Mouse (Mus musculus): ENCODE measurements around the gene Retreg3. TPM values are rescaled to one million over a fixed set of nuclear protein-coding genes. Genes with fewer than 3 reads are reported as not detected.

Gene Retreg3
- polyA plus RNA-seq, 1 experiment from 2014 or later: 10.6 TPM

DNA sequence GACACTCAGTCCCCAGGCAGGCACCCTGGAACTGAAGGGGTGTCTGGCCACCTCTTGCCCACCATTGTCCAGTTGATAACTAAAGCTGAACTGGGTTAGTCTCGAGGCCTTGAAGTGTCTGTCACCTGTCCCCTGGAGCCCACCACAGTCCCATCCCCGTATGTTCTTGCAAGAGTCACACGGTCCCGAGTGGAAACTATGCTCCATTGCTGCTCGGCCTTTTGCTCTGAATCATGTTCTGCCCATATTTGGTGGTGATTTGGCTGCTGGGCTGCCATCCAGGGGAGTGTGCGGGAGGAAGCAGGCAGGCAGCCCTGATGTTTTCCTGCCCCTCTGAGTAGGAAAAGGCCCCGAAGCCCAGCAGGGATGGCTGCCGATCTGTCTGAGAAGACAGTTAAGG is 59.6 kb downstream of the Retreg3 start:
- Histone ChIP-seq H3K4me3 (ENCODE audit: low read depth, low read length) (no peak overlapping the region), H3K27me3 (ENCODE audit: control insufficient read depth, insufficient read depth, low read length) (no peaks in the 10 kb centered on the region), H3K4me2 (ENCODE audit: low read depth, low read length) (no peak overlapping the region), H3K9me3 (ENCODE audit: control insufficient read depth, low read length) (no peaks in the 10 kb centered on the region), H3K27ac (ENCODE audit: low read depth, low read length) (peak overlapping the region; percentile 48), H3K36me3 (ENCODE audit: control insufficient read depth, insufficient read depth, low read length) (peaks cover 57% of the 10 kb centered on the region), H3K9ac (replicated peaks; ENCODE audit: low read depth, low read length) (no peak overlapping the region), H3K4me1 (ENCODE audit: control insufficient read depth, insufficient read depth, low read length) (no peaks in the 10 kb centered on the region)
- WGBS: 76% methylated on average over 8 of the region's 8 CpGs
- ATAC-seq (ENCODE audit: low read depth): no peak

DNA sequence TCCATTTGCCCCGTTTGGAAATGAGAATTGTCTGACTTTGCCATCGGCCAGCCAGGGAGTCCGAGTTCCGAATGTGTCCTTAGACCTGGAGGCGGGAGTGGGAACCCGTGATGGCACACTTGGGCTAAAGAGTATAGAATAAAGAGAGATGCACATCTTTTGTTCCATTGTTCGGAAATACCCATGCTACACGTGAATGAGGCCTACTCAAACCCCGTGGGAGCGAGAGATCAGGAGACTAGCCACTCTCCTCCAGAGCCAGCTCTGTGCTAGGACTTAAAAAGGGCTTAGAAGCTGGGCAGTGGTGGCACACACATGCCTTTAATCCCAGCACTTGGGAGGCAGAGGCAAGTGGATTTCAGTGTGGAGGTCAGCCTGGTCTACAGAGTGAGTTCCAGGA is 60.2 kb downstream of the Retreg3 start:
- Histone ChIP-seq H3K9ac (replicated peaks; ENCODE audit: low read depth, low read length) (no peak overlapping the region), H3K4me3 (ENCODE audit: low read depth, low read length) (no peak overlapping the region), H3K36me3 (ENCODE audit: control insufficient read depth, insufficient read depth, low read length) (peaks cover 62% of the 10 kb centered on the region), H3K4me2 (ENCODE audit: low read depth, low read length) (no peak overlapping the region), H3K4me1 (ENCODE audit: control insufficient read depth, insufficient read depth, low read length) (no peaks in the 10 kb centered on the region), H3K9me3 (ENCODE audit: control insufficient read depth, low read length) (no peaks in the 10 kb centered on the region), H3K27me3 (ENCODE audit: control insufficient read depth, insufficient read depth, low read length) (no peaks in the 10 kb centered on the region), H3K27ac (ENCODE audit: low read depth, low read length) (peak overlapping the region; percentile 48; the same call in 1 of the 2 replicates)
- WGBS: 74% methylated on average over 10 of the region's 10 CpGs
- no peak for ATAC-seq (ENCODE audit: low read depth)

DNA sequence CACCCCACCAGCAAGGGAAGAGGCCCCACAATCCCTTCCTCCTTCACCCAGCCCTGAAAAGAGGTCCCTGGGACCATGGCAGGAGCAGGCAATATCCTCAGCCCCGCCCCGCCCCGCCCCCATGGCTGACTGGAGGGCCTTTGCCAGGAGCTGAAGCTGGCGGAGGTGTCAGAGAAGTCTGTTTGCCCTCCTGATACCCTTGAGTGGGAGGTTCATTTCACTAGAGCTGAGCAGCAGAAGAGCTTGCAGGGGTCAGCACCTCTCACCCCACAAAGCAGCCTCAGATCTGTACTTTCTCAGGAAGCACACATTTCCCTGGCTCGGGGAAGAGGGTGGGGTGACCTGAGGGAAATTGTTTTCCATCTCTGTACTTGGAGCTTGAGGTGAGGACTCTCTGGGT is 61.0 kb downstream of the Retreg3 start:
- 71% methylated on average over 5 of the region's 5 CpGs for WGBS
- Histone ChIP-seq H3K9me3 (ENCODE audit: control insufficient read depth, low read length) (no peaks in the 10 kb centered on the region), H3K36me3 (ENCODE audit: control insufficient read depth, insufficient read depth, low read length) (peaks cover 67% of the 10 kb centered on the region), H3K9ac (replicated peaks; ENCODE audit: low read depth, low read length) (no peak overlapping the region), H3K27ac (ENCODE audit: low read depth, low read length) (no peak overlapping the region), H3K4me3 (ENCODE audit: low read depth, low read length) (no peak overlapping the region), H3K4me1 (ENCODE audit: control insufficient read depth, insufficient read depth, low read length) (no peaks in the 10 kb centered on the region), H3K4me2 (ENCODE audit: low read depth, low read length) (no peak overlapping the region), H3K27me3 (ENCODE audit: control insufficient read depth, insufficient read depth, low read length) (no peaks in the 10 kb centered on the region)
- ATAC-seq (ENCODE audit: low read depth): no peak

DNA sequence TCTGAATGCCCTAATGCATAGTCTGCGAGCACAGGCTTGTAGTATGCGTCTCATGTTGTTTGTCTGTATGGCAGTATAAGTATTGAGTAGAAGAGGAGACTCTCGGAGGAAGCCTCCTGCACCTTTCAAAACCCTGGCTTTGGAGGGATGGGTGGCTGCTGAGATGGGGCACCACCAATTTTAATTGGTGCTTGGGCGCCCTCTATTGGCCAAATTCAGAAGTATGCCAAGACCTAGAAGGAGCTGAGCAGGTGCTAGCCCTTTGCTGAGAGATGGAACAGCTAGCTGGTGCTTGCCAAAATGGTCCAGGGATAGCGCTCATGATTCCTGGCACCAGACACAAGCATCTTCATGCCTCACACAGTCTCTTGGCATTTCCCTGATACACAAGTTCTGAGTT is 61.8 kb downstream of the Retreg3 start:
- no peak for ATAC-seq (ENCODE audit: low read depth)
- H3K4me3 ChIP-seq (ENCODE audit: low read depth, low read length): no peak overlapping the region
- H3K36me3 ChIP-seq (ENCODE audit: control insufficient read depth, insufficient read depth, low read length): peaks cover 62% of the 10 kb centered on the region
- H3K9me3 ChIP-seq (ENCODE audit: control insufficient read depth, low read length): no peaks in the 10 kb centered on the region
- H3K4me1 ChIP-seq (ENCODE audit: control insufficient read depth, insufficient read depth, low read length): no peaks in the 10 kb centered on the region
- H3K27ac ChIP-seq (ENCODE audit: low read depth, low read length): no peak overlapping the region
- no peak overlapping the region for H3K9ac ChIP-seq (replicated peaks; ENCODE audit: low read depth, low read length)
- no peaks in the 10 kb centered on the region for H3K27me3 ChIP-seq (ENCODE audit: control insufficient read depth, insufficient read depth, low read length)
- 33% methylated on average over 5 of the region's 5 CpGs for WGBS
- H3K4me2 ChIP-seq (ENCODE audit: low read depth, low read length): no peak overlapping the region

DNA sequence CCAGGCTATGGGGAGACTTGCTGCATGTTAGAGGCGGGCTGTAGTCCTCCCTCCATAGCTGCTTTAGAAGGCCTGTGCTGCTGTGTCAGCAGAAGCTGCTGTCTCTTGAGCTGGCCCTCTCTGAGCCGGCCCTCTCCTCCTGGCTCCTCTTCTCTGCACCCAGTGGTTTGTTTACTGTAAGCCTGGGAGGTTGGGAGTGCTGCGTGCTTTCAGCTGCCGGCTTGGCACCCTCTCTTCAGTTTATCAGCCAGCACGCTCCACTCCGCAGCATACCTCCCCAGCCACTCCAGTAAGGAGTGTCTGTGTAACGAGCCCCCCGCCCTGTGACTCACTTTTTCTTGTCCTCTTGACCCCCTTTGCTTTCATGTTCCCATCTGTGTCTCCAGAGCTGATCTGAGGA is 62.8 kb downstream of the Retreg3 start:
- no peak overlapping the region for H3K4me2 ChIP-seq (ENCODE audit: low read depth, low read length)
- no peak for ATAC-seq (ENCODE audit: low read depth)
- 73% methylated on average over 8 of the region's 8 CpGs for WGBS
- no peaks in the 10 kb centered on the region for H3K9me3 ChIP-seq (ENCODE audit: control insufficient read depth, low read length)
- H3K36me3 ChIP-seq (ENCODE audit: control insufficient read depth, insufficient read depth, low read length): peaks cover 56% of the 10 kb centered on the region
- no peaks in the 10 kb centered on the region for H3K27me3 ChIP-seq (ENCODE audit: control insufficient read depth, insufficient read depth, low read length)
- H3K27ac ChIP-seq (ENCODE audit: low read depth, low read length): no peak overlapping the region
- no peak overlapping the region for H3K4me3 ChIP-seq (ENCODE audit: low read depth, low read length)
- no peak overlapping the region for H3K9ac ChIP-seq (replicated peaks; ENCODE audit: low read depth, low read length)
- H3K4me1 ChIP-seq (ENCODE audit: control insufficient read depth, insufficient read depth, low read length): no peaks in the 10 kb centered on the region

DNA sequence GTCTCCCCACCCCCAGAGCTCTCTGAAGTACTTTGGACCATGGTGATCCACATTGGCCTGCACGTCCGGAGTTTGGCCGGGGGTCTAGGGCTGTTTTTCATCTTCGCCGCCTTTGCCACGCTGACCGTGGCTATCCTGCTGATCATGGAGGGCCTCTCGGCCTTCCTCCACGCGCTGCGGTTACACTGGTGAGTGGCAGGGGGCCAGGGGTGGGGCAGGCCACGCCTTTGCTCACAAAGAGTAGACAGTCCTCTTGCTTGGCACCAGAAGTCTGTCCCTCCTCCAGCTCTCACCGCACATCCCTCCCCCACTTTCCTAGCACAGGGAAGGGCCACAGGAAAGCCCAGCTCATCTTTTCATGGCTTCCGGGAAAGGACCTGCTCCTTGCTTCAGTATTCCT is 64.3 kb downstream of the Retreg3 start:
- H3K4me2 ChIP-seq (ENCODE audit: low read depth, low read length): no peak overlapping the region
- H3K4me3 ChIP-seq (ENCODE audit: low read depth, low read length): no peak overlapping the region
- 88% methylated on average over 14 of the region's 14 CpGs for WGBS
- H3K36me3 ChIP-seq (ENCODE audit: control insufficient read depth, insufficient read depth, low read length): peaks cover 62% of the 10 kb centered on the region
- H3K9me3 ChIP-seq (ENCODE audit: control insufficient read depth, low read length): no peaks in the 10 kb centered on the region
- no peaks in the 10 kb centered on the region for H3K4me1 ChIP-seq (ENCODE audit: control insufficient read depth, insufficient read depth, low read length)
- no peak overlapping the region for H3K9ac ChIP-seq (replicated peaks; ENCODE audit: low read depth, low read length)
- no peak overlapping the region for H3K27ac ChIP-seq (ENCODE audit: low read depth, low read length)
- ATAC-seq (ENCODE audit: low read depth): no peak
- H3K27me3 ChIP-seq (ENCODE audit: control insufficient read depth, insufficient read depth, low read length): no peaks in the 10 kb centered on the region

DNA sequence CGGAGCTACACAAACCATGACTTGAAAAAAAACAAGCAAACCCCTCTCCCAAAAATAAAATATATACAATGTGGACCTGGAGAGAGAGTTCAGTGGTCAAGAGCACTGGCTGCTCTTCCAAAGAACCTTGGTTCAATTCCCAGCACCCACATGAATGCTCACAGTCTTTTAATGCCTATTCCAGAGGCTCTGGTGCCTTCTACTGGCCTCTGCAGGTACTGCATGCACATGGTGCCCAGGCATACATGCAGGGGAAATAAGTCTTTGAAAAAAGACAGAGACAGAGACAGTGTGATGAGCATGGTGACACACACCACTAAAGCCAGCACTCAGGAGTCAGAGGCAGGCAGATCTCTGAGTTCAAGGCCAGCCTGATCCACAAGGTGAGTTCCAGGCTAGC is 65.7 kb downstream of the Retreg3 start:
- peaks cover 64% of the 10 kb centered on the region for H3K36me3 ChIP-seq (ENCODE audit: control insufficient read depth, insufficient read depth, low read length)
- no peaks in the 10 kb centered on the region for H3K9me3 ChIP-seq (ENCODE audit: control insufficient read depth, low read length)
- WGBS: 100% methylated on average over 1 of the region's 1 CpGs
- no peak for ATAC-seq (ENCODE audit: low read depth)
- H3K9ac ChIP-seq (replicated peaks; ENCODE audit: low read depth, low read length): no peak overlapping the region
- H3K4me1 ChIP-seq (ENCODE audit: control insufficient read depth, insufficient read depth, low read length): no peaks in the 10 kb centered on the region
- H3K27ac ChIP-seq (ENCODE audit: low read depth, low read length): no peak overlapping the region
- no peaks in the 10 kb centered on the region for H3K27me3 ChIP-seq (ENCODE audit: control insufficient read depth, insufficient read depth, low read length)
- no peak overlapping the region for H3K4me3 ChIP-seq (ENCODE audit: low read depth, low read length)
- no peak overlapping the region for H3K4me2 ChIP-seq (ENCODE audit: low read depth, low read length)

DNA sequence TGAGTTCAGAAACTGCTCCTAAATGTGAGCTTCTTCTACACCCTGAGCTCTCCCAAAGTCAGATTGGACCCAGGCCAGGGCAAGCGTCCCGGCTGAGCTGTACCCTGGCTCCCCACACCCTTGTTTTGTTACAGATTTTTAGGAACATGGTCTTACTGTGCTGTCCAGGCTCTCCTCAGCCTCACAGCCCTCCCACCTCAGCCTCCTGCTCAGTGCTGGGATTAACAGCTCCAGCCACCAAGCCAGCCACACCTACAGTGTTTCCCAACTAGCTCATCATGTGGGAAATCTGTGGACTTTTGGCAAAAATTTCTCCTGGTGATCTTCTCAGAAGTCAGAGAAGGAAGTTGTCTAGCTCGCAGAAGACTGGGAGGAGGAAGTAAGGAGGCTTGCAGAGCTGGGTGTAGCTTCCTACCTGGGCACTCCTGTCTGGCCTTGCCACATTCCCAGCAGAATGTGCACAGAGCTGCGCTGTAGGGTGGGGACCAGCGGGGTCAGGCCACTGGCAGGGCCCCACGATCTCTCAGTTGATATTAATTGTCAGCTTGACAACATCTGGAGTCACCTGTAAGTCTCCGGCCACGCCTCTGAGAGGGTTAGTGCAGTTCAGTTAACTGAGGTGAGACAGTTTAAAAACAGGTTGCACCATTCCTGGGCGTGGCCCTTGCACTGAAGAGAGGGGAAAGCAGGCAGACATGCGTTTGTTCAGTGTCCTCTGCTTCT is 66.8 kb downstream of the Retreg3 start:
- no peak overlapping the region for H3K4me3 ChIP-seq (ENCODE audit: low read depth, low read length)
- no peaks in the 10 kb centered on the region for H3K9me3 ChIP-seq (ENCODE audit: control insufficient read depth, low read length)
- no peak for ATAC-seq (ENCODE audit: low read depth)
- H3K4me1 ChIP-seq (ENCODE audit: control insufficient read depth, insufficient read depth, low read length): no peaks in the 10 kb centered on the region
- no peak overlapping the region for H3K4me2 ChIP-seq (ENCODE audit: low read depth, low read length)
- peaks cover 74% of the 10 kb centered on the region for H3K36me3 ChIP-seq (ENCODE audit: control insufficient read depth, insufficient read depth, low read length)
- H3K27me3 ChIP-seq (ENCODE audit: control insufficient read depth, insufficient read depth, low read length): no peaks in the 10 kb centered on the region
- no peak overlapping the region for H3K9ac ChIP-seq (replicated peaks; ENCODE audit: low read depth, low read length)
- peak overlapping the region; percentile 5; the same call in 1 of the 2 replicates for H3K27ac ChIP-seq (ENCODE audit: low read depth, low read length)
- 92% methylated on average over 10 of the region's 10 CpGs for WGBS

DNA sequence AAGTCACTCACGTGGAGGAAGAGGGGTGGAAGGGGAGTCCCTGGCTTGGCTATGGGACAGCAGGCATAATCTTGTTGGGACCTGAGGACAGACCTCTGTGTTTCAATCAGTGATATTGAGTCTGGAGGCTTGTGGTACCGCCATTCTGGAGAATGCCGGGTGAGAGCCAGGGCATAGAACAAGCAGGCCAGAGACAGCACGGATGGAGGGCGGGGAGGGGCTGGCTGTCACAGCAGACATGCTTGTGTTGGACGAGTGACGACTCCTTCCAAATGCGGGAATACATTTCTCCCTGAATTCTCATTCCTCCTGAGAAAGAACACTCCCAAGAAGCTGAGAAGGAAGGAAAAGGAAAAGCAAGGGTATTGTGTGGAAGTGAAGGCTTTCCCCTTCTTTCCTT is 68.1 kb downstream of the Retreg3 start:
- ATAC-seq (ENCODE audit: low read depth): no peak
- Histone ChIP-seq H3K4me2 (ENCODE audit: low read depth, low read length) (no peak overlapping the region), H3K36me3 (ENCODE audit: control insufficient read depth, insufficient read depth, low read length) (peaks cover 79% of the 10 kb centered on the region), H3K4me1 (ENCODE audit: control insufficient read depth, insufficient read depth, low read length) (no peaks in the 10 kb centered on the region), H3K9ac (replicated peaks; ENCODE audit: low read depth, low read length) (no peak overlapping the region), H3K27ac (ENCODE audit: low read depth, low read length) (no peak overlapping the region), H3K4me3 (ENCODE audit: low read depth, low read length) (no peak overlapping the region), H3K27me3 (ENCODE audit: control insufficient read depth, insufficient read depth, low read length) (no peaks in the 10 kb centered on the region), H3K9me3 (ENCODE audit: control insufficient read depth, low read length) (no peaks in the 10 kb centered on the region)
- 88% methylated on average over 8 of the region's 8 CpGs for WGBS
